Mouse (Mus musculus): Measurements from ENCODE around the gene Twnk.

Gene Twnk

DNA sequence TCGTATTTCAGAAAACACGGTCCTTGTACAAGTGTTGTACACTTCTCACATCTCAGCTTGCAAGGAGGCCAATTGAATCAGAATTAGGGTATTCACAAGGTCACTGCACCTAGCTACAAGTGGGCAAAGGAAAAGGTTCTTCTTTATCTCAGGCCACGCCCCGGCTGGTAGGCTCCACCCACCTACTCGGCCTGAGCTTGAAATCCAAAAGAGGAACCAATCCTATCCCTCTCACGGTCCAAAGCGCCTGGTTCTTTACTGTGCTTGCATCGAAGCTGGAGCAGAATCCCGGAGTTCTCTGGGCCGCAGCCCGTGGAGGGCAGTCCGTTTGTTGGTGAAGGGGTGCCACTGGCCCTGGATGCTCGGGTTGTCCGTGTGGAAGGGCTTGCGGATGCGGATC is at the start of gene Twnk:
Gene Twnk (plus strand): TSS at position 220 of the 400 bp plus-strand sequence.
- DNase-seq (ENCODE audit: low spot score), result peak; percentile 51

GRCm38 (mm10) chr19:44959633-44960032 is 45.8 kb upstream of the Twnk start:
- no peak for DNase-seq (ENCODE audit: low spot score)

DNA sequence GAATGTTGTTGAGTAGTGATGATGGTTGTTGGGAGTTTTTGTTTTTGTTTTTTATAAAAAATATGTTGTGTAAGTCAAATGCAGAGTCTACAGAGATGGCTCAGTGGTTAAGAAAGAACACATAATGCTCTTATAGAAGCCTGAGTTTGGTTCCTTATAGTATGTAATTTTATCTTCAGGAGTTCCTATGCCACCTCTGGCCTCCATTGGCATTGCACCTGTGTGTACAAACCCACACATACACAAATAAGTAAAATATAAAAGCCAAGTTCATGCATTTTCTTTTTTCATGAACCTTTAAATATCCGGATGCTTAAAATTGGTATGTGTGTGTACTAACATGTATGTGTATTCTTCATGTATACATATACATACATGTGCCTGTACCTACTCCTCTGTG is 39.5 kb upstream of the Twnk start:
- no peak for DNase-seq (ENCODE audit: low spot score)

GRCm38 (mm10) chr19:44968329-44968728 is 37.1 kb upstream of the Twnk start:
- no peak for DNase-seq (ENCODE audit: low spot score)

GRCm38 (mm10) chr19:44976636-44977035 is 28.8 kb upstream of the Twnk start:
- DNase-seq (ENCODE audit: low spot score), result no peak

DNA sequence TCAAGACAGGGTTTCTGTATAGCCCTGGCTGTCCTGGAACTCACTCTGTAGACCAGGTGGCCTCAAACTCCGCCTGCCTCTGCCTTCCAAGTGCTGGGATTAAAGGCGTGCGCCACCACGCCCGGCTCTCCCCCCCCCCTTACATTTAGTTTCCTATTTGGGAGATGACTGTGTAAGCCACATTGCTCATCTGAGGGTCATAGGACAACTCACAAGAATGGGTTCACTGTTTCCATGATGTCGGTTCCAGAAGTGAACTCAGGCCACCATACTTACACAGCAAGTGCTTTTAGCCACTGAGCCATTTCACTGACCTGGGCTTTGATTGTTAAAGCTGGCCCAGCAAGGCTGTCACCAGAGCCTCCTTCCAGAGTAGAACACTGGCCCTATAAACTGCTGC is 28.3 kb upstream of the Twnk start:
- no peak for DNase-seq (ENCODE audit: low spot score)

- DNase-seq (ENCODE audit: low spot score), result no peak
These were observed 24.7 kb upstream of the Twnk start for GRCm38 (mm10) chr19:44980787-44981186.

- DNase-seq (ENCODE audit: low spot score), result no peak
These were observed 22.9 kb upstream of the Twnk start for GRCm38 (mm10) chr19:44982477-44983115.

- no peak for DNase-seq (ENCODE audit: low spot score)
These were observed 22.1 kb upstream of the Twnk start for GRCm38 (mm10) chr19:44983366-44983765.

DNA sequence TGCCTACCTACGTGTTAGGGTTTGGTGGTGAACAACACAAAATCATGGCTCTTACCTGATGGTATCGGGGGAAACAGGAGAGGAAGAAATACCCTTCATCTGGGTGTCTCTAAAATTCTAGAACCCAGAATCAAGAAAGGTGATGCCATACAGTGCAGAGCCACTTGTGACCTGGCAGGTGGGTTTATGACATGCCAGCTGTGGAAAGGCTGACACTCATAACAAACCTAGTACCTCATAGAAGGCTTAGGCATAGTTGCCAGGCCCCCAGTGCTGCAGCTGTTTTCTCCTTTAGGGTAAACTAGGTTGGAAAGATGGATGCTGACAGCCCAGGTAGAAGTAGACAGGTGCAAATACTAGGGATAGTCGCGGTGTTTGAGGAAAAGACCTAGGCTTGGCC is 21.0 kb upstream of the Twnk start:
- no peak for DNase-seq (ENCODE audit: low spot score)

GRCm38 (mm10) chr19:44985159-44985988 is 20.1 kb upstream of the Twnk start:
- no peak for DNase-seq (ENCODE audit: low spot score)

DNA sequence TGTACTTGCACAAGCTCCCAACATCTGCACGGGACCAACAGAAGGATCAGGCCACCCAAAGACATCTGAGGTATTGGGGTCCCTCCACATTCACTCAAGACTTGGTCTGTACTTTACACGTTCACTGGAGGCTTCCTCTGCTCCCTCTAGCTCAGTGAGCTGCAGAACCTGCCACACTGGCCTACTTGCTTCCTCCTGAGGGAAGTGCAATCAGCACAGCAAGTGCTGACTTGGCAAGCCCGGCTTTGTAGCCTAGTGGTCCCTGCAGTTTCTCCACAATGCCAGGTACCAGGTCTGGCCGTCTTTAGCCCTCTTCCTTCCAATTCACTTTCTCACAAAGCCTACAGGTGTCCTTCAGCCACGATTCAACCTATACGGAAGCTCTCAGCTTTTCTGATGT is 18.5 kb upstream of the Twnk start:
- DNase-seq (ENCODE audit: low spot score), result no peak

GRCm38 (mm10) chr19:44987851-44988250 is 17.6 kb upstream of the Twnk start:
- DNase-seq (ENCODE audit: low spot score), result no peak

DNA sequence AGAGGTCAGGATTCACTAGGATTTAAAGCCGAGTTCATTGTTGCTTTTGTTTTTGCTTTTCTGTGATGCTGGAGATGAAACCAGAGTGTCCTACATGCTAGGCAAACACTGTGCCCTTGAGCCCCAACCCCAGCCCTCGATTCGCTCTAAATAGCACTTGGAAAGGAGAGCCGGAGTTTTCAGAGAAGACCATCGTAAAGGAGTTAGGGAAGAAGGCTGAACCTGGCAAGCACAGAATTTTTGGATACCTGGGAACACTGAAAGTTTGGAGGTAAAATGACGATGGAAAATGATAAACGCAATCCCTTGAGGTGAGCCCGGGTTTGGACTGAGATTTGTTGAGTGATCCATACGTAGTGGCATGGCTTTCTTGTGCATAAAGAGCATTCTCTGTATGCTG is 17.1 kb upstream of the Twnk start:
- no peak for DNase-seq (ENCODE audit: low spot score)

- DNase-seq (ENCODE audit: low spot score), result peak; percentile 22
These were observed 16.5 kb upstream of the Twnk start, which contains the start of gene Sema4g for GRCm38 (mm10) chr19:44988831-44989566. Sema4g (plus strand) TSS chr19:44989101.

GRCm38 (mm10) chr19:44989567-44990495 is 15.6 kb upstream of the Twnk start:
- DNase-seq (ENCODE audit: low spot score), result no peak

GRCm38 (mm10) chr19:44991031-44991430 is 14.4 kb upstream of the Twnk start:
- no peak for DNase-seq (ENCODE audit: low spot score)

DNA sequence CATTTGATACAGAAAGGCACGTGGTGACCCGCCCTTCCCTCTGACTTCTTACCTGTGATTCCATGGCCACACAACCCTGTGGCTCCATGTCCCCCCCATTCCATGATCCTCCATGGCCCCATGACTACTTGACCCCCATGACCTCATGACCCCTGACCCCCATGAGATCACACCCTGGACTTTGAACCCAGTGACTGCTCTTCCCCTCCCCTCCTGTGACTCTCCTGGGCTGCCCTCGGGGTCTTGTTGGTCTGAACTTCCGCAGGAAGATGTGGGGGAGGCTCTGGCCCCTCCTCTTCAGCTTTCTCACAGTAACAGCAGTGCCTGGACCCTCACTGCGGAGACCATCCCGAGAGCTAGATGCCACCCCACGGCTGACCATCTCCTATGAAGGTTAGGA is 13.2 kb upstream of the Twnk start:
- DNase-seq (ENCODE audit: low spot score), result no peak

- DNase-seq (ENCODE audit: low spot score), result no peak
These were observed 12.8 kb upstream of the Twnk start for GRCm38 (mm10) chr19:44992712-44993111.

- DNase-seq (ENCODE audit: low spot score), result no peak
These were observed 7.7 kb upstream of the Twnk start for GRCm38 (mm10) chr19:44997786-44998185.

GRCm38 (mm10) chr19:44999647-45000046 is 5.8 kb upstream of the Twnk start:
- DNase-seq (ENCODE audit: low spot score), result no peak

- no peak for DNase-seq (ENCODE audit: low spot score)
These were observed 3.2 kb upstream of the Twnk start for GRCm38 (mm10) chr19:45002301-45002700.

All from MN1 (cell line).